Comparison of ENCODE assay signal across 12 mouse cellular contexts in genomic region chr2:165557278-165557677, GRCm38 (mm10).
"Had no signal": no experiment of that assay in that cellular context is flagged by ENCODE, and none has a peak within 500 bp of the region (broad histone marks: within the 10 kb centered on the region; RNA-seq: fewer than 3 reads in every experiment).

No protein-coding gene starts in this region.

- DNase-seq: left cerebral cortex, postnatal 4 days; liver; liver, embryonic 13.5 days; liver, postnatal 0 days; lung, adult 18-20 months; lung, adult 2 months; lung, embryonic 14.5 days; lung, postnatal 10 days; lung, postnatal 14 days; lung, postnatal 36 days; lung, postnatal 4 days; midbrain, embryonic 14.5 days had no signal
